Mouse (Mus musculus) thymus, postnatal 36 days (tissue): ENCODE results near the gene Cnep1r1.
A peak's percentile ranks its signal among the peaks of the same experiment; 100 is the strongest.

Experiments
- DNase-seq, 2 experiments: peaks; one replicate each; pipeline ENCODE4 v3.0.0; 2022; ENCODE audit warnings: mixed read lengths in 2 of 2

Cnep1r1 gene

GRCm38 (mm10) chr8:88118456-88119036 lies at the start of gene Cnep1r1:
TSS of gene Cnep1r1 (plus strand) at chr8:88118769.
- peak; percentile 91 for DNase-seq

GRCm38 (mm10) chr8:88082183-88082582 lies 36.4 kb upstream of the Cnep1r1 start:
- DNase-seq, result no peak

- DNase-seq, result no peak
Measured at GRCm38 (mm10) chr8:88088006-88088405, 30.6 kb upstream of the Cnep1r1 start.

- no peak for DNase-seq
Measured at GRCm38 (mm10) chr8:88091661-88092060, 26.9 kb upstream of the Cnep1r1 start.

GRCm38 (mm10) chr8:88093367-88093766 lies 25.2 kb upstream of the Cnep1r1 start:
- DNase-seq, result no peak

GRCm38 (mm10) chr8:88098856-88099255 lies 19.7 kb upstream of the Cnep1r1 start:
- no peak for DNase-seq

DNA sequence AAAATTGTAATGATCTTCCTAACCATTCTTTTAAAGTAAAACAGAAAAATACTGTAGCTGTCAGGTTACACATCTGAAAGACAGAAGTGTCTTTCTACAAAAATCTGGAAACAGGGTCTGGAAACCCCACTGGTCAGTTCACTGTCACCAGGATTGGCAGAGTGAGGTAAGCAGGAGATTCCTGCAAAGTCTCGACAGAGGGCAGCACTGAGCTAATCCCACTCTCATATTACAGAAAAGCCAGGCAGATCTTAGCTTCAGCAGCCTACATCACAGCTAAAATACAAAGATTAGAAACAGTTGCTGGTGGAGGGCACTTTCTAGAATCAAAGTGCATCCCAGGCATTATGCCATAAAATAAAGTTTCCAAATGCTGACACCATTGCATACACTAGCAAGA lies 19.0 kb upstream of the Cnep1r1 start:
- DNase-seq, result peak; percentile 8 to 25

- DNase-seq, result no peak
Measured at GRCm38 (mm10) chr8:88109241-88109640, 9.3 kb upstream of the Cnep1r1 start.

- DNase-seq, result peak; percentile 18 to 27
Measured at GRCm38 (mm10) chr8:88119076-88119475, 507 bp downstream of the Cnep1r1 start.

- no peak for DNase-seq
Measured at GRCm38 (mm10) chr8:88124850-88125249, 6.3 kb downstream of the Cnep1r1 start.

- DNase-seq, result no peak
Measured at GRCm38 (mm10) chr8:88129397-88129796, 10.8 kb downstream of the Cnep1r1 start.

- no peak for DNase-seq
Measured at GRCm38 (mm10) chr8:88130754-88131317, 12.3 kb downstream of the Cnep1r1 start.

DNA sequence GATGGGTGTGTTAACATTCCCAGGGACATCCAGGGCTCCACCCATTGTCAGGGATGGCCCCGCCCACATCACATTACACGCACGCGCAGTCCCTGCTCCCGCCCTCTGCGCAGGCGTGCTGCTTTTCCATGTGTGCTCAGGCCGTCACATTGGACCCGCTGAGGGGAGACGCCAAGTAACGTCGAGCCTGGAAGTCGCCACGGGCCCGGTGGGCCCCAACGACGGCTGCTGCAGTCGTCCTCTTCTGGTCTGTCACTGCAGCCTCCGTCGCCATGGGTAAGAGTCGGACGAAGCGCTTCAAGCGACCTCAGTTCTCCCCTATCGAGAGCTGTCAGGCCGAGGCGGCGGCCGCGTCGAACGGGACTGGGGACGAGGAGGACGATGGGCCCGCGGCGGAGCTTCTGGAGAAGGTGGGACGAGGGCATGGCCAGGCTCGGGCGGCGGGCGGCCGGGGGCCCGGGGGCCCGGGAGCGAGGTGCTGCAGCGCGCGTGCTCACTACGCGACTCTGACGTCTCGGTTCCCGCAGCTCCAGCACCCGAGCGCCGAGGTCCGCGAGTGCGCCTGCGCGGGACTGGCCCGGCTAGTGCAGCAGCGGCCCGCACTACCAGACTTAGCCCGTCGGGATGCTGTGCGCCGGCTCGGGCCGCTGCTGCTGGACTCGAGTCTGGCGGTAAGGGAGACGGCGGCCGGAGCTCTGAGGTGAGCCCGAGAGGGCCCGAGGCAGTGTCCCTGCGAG lies 19.3 kb downstream of the Cnep1r1 start, which contains the start of gene Heatr3:
Gene Heatr3 (plus strand): TSS at position 108 of the 737 bp plus-strand sequence.
- DNase-seq, result peak; percentile 86 to 88

- no peak for DNase-seq
Measured at GRCm38 (mm10) chr8:88139256-88139655, 20.7 kb downstream of the Cnep1r1 start.

GRCm38 (mm10) chr8:88141629-88142028 lies 23.1 kb downstream of the Cnep1r1 start:
- DNase-seq, result no peak

DNA sequence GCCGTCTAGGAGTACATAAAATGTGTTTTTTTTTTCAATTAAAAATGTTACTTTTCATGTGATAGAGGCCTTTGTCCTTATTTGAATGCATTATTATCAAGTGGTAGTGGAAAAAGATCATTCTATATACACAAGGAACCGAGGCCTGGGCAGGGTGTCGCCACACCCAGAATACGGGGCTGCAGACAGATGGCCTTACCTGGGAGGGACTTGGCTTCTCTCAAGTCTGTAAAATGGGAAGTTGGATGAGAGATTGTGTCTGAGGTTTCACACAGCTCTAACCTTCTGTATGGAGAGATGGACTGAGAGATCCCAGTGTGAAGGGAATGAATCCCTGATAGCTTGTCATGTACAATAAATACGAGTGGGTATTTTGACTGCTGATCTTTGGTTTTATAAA lies 25.5 kb downstream of the Cnep1r1 start:
- DNase-seq, result no peak

- DNase-seq, result no peak
Measured at GRCm38 (mm10) chr8:88150910-88151371, 32.4 kb downstream of the Cnep1r1 start.

DNA sequence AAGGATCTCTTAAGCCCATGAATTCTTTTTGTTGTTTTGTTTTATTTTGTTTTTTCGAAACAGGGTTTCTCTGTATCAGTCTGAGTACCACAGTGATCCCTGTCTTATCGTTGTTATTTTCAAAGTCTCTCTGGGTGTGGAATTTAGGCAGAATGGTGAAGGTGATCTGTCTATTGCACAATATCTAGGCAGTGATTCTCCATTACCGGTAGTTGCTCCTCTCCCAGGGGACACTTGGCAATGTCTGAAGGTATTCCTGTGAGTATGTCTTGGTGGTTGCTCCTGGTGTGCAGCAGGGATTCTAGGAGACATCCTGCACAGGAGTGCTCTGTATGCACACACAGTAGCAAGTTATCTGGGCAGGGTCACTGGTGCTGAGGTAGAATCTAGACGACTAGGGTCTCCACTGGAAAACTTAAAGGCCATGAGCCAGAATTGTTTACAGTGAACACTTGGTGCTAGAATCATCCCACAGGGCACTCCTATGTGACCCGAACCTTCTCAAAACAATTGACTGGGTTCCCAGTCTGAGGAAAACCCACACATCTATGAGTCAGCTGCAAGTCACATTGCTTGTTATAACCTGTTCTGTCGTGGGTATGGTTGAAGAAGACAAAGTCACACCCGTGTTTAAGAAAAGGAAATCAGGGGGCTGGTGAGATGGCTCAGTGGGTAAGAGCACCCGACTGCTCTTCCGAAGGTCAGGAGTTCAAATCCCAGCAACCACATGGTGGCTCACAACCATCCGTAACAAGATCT lies 41.8 kb downstream of the Cnep1r1 start:
- no peak for DNase-seq

DNA sequence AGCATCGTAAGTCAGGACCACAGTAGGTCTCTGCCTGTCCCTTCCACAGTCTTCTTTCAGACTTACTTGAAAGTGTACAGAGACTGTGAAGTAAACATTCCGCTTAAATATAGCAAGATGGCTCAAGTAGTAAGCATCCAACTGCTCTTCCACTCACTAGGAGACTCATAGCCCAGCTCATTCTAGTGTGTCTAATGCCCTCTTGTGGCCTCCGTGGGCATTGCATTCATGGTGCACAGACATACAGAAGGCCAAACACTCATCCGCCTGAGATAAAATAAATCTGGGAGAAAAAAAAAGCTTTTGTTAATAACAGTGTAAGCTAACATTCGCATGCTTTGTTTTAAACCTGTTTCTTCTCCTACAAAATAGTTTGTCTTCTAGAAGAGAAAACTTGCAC lies 42.9 kb downstream of the Cnep1r1 start:
- DNase-seq, result peak; percentile 58 to 69

GRCm38 (mm10) chr8:88175264-88175663 lies 56.7 kb downstream of the Cnep1r1 start:
- no peak for DNase-seq

GRCm38 (mm10) chr8:88177291-88177690 lies 58.7 kb downstream of the Cnep1r1 start:
- DNase-seq, result no peak

- DNase-seq, result no peak
Measured at GRCm38 (mm10) chr8:88183121-88183520, 64.6 kb downstream of the Cnep1r1 start.
